Mouse (Mus musculus) ZHBTc4 (cell line): ENCODE measurements around the gene Sp1.

Experiments
- DNase-seq: peaks from one replicate; pipeline ENCODE4 v3.0.0-alpha.2; 2011; ENCODE audit warnings: low read depth, low spot score

Gene Sp1

GRCm38 (mm10) chr15:102473246-102473645, 67.3 kb downstream of the Sp1 start:
- DNase-seq, result no peak

- DNase-seq, result no peak
Observed at GRCm38 (mm10) chr15:102474520-102474919, 68.6 kb downstream of the Sp1 start.

- no peak for DNase-seq
Observed at GRCm38 (mm10) chr15:102483136-102483535, 77.2 kb downstream of the Sp1 start.

- no peak for DNase-seq
Observed at GRCm38 (mm10) chr15:102485853-102486252, 79.9 kb downstream of the Sp1 start.
